Mouse (Mus musculus): ENCODE data around the gene Timm23.
"Not testable (repeated sequence)": the region's sequence is repeated elsewhere in the genome, so short reads cannot be mapped to it uniquely, and the experiment has no call there.

Timm23 gene

DNA sequence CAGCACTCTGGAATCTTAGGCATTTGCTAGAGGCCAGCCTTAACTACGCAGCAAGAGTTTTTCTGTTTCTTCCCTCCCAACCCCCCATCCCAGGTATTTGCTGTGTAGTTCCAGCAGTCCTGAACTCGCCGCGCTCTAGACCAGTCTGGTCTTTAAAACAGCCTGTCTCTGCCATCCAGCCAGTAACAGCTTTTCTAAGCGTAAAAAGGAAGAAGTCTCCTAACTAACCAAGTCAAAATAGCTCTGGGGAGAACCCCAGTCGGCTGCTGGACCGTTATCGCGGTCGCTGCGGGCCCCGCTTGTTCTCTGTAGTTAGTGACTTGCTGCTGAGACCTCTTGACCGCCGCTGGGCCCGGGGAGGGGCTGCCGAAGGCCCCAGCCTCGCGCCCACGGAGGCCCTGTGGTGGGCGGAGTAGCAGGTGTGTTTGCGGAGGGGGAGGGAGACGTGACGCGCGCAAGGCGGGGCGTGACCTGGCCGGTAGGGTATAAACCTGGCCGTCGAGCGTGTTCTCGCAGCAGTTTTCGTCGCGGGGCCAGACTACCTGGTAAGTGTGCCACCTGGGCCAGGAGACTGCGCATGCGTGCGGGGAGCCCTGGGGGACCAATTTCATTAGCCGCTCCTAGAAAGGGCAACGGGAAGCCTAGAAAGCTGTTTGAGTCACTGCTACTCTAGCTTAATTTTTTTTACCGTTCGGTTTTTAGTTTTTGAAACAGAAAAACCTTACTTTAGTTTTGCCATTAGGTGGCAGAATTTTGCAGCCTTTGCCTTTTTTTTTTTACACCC, 36.2 kb downstream of the Timm23 start:
- peak; percentile 66 for DNase-seq (ENCODE audit: extremely low read depth, low read depth)

DNA sequence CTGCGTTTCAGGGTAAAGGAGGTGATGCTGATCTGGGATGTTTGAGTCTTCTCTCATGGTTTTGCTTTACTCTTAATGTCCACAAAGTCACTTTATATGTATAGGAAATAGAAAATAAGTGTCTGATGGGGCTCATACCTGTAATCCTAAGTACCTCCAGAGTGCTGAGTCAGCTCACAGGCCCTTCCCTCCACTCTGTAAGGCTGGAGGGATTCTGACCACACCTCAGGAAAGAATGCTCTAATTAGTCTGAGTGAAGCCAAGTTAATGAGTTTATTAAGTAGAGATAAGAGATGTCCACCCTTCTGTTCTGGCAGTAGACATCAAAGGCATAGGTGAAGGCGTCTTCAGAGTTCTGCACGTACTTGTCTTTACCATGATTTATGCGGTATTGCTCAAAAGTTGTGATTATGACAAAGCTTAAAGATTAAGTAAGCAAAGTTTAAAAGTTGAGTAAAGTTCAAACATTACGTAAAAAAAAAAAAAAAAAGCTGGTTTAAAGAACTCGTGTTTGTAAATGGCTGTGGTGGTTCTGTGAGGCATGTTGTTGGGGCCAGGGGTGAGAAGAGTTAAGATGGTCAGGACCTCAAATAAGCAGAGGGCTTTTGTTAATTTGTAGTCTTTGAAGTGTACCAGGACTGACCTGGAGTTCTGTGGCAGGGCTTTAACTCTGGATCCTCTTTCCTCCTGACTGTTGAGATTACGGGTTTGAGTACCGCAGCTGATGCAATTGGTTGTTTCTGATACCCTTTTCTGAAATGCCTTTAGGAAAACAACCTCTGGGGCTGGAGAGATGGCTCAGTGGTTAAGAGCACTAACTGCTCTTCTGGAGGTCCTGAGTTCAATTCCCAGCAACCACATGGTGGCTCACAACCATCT, 37.3 kb downstream of the Timm23 start:
- DNase-seq (ENCODE audit: extremely low read depth, low read depth), result no peak

DNA sequence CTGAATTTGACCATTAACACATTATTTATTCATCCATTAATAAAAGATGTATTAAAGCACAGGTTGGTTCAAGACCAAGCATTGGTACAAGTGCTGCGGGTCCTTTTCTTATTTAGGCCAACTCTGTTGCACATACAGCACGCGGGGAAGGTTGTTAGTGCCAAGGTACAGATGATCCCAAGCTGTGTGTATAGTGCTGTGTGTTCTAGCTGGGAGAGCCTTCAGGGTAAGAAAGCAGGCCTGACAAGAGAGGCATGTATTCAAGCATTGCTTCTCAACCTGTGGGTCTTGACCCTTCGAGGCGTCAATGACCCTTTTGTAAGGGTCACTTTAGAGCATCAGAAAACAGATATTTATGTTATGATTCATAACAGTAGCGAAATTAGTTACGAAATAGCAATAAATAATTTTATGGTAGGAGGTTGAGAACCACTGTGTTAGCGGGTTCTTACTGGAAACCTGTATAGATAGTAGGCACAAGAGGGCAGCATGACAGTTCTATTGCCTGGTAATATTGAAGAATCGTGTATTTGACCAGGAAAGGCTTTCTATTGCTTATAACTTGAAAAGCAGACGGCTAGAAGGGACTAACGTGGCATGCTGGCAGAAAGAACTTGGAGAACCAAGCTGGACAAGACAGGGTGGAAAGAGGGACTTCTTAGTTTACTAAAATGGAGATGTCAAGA, 38.4 kb downstream of the Timm23 start:
- no peak for DNase-seq (ENCODE audit: extremely low read depth, low read depth)

DNA sequence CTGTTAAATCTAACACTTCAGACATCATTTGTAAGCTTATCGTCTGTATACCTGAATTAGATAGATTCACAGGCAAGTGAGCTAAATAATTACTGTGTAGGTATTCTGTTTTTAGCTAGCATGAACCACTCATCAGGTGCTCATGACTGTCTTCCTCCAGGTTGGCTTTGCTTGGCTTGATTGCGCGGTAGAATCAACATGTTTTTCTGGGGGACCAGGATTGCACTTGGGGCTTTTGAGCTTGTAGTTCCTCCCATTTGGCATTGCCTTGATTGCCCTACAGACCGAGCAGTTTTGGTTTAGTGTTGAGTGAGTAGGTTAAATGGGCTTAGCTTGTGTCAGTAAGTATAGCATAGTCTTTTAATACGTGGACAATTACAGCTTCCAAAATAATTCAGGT, 39.5 kb downstream of the Timm23 start:
- no peak for DNase-seq (ENCODE audit: extremely low read depth, low read depth)

DNA sequence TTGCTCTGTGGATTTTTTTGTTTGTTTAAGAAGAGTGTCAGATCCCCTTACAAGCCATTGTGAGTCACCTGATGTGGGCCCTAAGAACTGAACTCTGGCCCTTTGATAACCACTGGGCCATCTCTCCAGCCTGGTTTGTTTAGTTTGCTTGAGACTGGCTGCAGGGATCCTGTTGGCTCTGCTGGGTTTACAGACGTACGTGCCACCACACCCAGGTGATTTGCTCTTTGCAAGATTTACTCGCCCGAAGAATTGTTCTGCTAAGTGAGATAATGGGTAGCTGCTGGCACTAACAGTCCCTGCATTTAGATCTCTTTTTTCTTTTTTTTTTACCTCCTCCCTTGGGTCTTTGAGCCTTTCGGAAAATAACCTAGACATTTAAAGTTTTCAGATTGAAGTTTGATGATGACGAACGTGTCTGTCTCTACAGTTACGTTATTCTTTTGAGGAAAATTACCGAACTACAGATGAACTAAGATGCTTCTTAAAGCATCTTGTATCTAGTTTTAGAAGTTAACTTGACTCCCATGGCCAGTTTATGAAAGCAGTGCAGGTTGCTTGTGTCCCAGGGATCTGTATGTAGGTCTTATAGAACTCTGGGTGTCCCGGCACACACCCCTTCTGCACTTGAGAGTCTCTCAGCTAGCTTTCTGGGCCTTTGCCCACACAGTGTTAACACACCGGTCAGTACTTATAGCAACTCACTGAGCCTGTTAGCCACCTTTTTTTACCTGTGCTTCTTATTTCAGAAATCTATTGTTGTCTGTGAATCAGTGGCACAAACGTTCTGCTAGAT, 40.4 kb downstream of the Timm23 start:
- DNase-seq (ENCODE audit: extremely low read depth, low read depth), result no peak

DNA sequence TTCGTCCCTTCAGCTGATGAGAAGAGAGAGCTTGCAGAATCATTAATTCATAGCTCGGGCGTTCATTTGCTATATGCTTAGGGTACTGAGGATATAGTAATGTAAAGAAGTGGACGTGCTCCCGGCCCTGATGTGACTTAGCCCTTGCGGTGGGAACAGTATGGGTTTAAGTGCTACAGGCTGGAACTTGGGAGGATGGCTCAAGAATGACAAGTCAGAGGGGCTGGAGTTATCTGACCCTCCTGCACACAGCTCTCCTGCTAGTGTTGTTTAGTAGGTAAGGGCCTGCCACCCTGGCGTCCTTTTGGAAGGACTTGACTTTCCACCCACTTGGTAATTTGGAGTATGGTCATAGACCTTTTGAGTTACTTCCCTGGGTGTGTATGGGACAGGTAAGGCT, 41.1 kb downstream of the Timm23 start:
- no peak for DNase-seq (ENCODE audit: extremely low read depth, low read depth)

DNA sequence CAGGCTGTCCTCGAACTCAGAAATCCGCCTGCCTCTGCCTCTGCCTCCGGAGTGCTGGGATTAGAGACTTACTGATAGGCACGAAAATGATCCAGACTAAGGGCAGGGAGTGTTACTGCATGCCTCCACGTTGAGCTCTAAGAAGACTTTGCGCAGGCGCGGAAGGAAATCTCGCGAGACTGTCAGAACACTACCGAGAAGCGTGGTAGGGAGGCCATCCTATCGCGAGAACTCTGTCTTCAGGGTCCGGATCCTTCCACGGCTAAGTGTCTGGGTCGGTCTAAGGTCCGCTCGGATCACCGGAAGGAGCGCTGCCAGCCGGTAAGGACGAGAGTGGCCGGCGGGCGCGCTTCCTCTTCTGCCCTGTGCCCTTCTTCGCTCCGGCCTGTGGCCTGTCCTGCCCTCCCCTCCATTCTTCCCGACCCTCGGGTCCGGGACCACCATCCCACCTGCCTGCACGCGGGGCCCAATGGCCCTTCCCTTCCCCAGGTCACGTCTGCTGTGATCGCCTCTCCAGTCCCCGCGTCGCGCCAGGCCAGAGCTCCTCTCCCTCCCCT, 41.9 kb downstream of the Timm23 start, which contains the start of gene Ncoa4:
Gene Ncoa4, plus strand, starts transcription at position 176 of the 557 bp plus-strand sequence.
- DNase-seq (ENCODE audit: extremely low read depth, low read depth), result peak; percentile 97

DNA sequence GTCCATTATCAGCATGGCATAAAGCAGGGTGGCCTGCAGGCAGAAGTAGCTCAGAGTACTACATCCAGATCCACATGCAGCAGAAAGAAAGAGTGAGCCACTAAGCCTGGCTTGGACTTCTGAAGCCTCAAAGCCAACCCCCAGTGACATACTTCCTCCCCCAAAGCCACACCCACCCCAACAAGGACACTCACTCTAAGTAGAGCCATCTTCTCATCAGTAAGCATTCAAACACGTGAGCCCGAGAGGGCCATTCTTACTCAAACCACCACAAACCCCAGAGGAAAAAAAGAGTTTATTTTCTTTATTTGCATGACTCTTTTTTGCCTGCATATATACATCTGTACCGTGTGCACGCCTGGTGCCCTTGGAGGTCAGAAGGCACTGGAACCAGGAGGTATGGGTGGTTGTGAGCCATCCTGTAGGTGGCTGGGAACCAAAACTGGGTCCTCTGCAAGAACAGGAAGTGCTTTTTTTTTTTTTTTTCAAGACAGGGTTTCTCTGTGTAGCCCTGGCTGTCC, 42.5 kb downstream of the Timm23 start:
- peak; percentile 79 for DNase-seq (ENCODE audit: extremely low read depth, low read depth)

DNA sequence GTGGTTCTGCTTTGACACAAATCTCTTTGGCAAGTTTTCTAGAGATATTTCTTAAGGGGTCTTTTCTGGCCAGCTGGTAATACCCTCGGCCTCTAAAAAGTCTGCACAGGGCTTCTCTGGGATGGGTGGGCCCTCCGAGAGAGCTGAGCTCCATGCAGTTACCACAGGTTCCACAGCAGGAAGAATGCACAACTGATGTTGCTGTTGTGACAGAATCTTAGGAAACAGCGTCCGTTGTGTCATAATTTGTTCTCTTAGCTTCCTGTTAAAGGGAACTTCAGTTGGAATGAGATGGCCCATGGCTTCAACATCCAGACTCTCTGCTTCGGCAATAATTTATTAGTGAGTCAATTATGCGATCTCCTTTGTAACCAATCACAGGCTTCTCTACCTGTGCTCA, 46.9 kb downstream of the Timm23 start:
- no peak for DNase-seq (ENCODE audit: extremely low read depth, low read depth)

DNA sequence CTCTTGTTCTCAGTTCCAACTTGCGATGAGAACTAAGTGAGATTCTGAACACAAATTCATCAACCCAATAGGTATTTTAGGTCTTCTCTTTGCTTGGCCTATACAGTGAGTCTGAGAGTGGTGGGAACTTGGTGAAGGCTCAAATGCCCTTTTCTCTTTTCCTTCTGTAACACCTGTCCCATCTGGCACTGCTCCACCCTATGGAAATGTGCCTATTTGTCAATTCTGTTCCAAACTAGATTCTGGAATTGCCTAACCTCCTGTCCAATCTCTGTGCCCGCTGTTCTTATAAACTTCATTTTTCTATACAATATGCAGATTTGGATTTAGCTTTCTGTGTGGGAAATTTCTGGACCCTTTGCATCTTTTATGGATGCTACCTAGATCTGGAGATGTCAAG, 48.5 kb downstream of the Timm23 start:
- DNase-seq (ENCODE audit: extremely low read depth, low read depth), result no peak

DNA sequence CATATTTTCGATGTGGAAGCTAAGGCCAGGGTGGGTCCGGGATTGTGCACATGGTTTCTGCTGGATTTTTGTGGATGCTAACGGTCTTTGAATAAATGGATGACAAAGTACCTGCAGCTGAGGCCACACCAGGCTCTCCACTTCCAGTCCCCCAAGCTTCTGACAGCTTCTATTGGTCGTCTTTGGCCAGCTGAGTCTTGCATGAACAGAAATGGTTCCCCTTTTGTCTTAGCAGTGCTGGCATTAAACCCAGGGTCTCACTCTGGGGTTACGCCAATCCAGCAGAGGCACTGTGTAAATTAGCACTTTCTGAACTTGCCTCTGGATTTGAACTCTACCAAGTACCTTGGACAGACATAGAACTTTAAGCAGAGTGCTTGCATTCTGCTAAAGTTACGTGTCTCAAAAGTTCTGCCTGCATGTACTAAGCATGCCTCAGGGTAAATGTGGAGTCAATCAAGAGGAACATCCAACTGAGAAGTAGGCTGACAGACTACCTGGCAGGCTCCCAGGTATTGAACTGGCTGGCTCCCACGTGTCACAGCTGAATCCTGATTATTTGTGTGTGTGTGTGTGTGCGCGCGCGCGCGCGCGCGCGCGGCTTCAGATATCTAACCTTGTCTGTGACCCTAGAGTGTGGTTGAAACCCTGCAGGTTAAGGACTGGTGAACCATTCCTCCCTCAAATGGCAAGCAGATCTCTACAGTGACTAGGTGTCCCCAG, 49.3 kb downstream of the Timm23 start:
- no peak for DNase-seq (ENCODE audit: extremely low read depth, low read depth)

DNA sequence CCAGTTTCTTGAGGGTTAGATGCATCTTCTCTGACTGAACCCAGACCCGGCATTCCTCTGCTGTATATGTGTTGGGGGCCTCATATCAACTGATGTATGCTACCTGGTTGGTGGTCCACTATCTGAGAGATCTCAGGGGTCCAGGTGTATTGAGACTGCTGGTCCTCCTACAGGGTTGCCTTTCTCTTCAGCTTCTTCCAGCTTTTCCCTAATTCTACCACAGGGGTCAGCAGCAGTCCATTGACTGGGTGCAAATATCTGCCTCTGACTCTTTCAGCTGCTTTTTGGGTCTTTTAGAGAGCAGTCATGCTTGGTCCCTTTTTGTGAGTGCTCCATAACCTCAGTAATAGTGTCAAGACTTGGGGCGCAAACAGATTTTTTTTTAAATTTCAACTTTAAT, 50.8 kb downstream of the Timm23 start:
- DNase-seq (ENCODE audit: extremely low read depth, low read depth), result no peak

DNA sequence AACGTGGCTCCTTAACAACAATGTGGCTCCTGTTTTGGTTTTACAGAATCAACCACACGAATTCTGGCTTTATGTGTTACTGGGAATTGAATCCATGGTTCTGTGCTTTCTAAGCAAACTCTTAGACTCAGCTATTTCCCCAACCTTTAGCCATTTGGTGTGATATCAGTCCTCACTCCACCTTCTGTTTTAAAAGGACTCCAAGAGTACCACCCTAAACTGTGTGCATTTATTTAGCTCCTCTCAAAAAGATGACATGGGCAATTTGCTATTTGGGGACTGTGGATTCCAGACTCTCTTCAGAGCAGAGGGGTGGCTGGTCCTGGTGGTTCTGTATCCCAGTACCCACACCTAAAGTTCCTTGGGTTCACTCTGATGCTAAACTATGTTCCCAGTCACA, 55.1 kb downstream of the Timm23 start:
- no peak for DNase-seq (ENCODE audit: extremely low read depth, low read depth)

DNA sequence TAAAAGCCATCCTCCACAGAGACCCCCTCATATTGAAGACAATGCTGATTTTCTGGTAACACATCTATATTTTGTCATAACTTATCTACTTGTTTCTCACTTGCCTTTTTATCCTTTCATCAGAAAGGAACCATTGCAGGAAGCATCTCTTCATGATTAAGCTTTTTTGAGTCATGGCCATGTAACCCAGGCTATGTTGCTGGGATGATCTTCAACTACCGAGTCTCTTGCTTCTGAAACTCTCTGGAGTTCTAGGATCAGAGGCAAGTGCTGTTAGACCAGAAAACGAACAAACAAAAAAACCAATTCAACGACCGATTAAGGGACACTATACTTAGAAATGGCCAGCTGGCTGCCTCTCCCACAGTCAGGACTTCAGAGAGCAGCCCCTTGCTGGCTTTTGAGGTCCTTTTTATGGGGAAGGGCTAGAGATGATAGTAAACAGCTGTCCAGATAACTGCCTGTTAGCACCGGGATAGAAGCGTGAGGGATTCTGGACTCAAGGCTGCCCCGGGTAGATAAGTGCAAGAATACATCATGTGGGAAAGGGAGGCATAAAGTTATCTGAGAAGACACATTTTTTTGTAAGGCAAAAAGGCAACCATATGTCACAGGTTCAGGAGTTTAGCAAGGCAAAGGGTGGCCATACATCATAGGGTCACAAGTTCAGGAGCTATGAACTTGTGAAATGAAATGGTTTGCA, 55.7 kb downstream of the Timm23 start:
- peak; percentile 90 for DNase-seq (ENCODE audit: extremely low read depth, low read depth)

DNA sequence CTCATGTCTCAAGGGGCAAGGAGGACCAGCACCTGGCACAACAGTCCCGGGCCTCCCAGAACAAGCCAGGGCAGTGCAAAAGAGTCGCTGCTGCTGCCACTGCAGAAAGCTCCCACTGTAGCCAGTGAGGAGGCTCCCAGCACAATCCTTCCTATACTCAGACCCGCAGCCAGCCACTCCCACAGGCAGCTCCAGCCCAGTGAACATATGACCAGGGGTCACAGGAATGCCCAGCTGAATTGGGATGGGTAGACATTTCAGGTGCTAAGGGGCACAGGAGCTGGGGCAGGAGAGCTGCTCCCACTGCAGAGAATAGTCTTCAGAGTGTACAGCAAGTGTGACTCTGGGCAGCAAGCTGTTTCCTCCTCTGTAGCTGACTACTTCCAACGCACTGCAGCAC, 56.3 kb downstream of the Timm23 start:
- no peak for DNase-seq (ENCODE audit: extremely low read depth, low read depth)

DNA sequence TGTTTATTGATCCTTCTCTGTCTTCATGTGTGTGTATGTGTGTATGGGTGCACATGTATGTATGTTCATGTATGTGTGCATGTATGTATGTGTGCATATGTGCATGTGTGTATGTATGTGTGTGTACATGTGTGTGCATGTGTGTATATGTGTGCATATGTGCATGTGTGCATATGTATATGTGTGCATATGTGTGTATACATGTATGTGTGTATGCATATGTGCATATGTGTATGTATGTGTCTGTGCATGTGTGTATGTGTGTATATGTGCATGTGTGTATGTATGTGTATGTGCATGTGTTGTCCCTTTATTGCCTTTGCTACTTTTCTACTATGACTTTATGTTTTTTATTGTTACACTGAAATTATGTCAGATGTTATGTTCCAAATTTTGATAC, 57.0 kb downstream of the Timm23 start:
- DNase-seq (ENCODE audit: extremely low read depth, low read depth), result no peak

DNA sequence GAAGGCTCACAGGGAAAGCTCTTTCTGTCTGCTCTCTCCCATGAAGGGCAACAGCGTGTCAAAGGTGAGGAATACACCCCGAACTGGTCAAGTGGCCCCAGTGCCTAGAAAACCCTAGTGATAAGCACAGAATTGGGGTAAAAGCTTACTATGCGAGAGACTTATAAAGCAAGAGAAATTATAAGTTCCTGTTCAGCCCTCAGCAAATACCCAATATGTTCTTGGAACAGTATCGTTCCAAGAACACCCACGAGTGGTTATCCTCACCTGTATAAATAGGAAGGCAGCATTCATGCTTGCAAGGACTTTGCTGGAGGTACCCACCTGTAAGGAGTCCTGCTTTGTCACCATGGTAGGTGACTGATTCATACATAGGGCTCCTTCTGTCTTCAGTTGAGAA, 60.0 kb downstream of the Timm23 start, which contains the start of gene Msmb:
Gene Msmb, plus strand, starts transcription at position 301 of the 400 bp plus-strand sequence.
- no peak for DNase-seq (ENCODE audit: extremely low read depth, low read depth)

DNA sequence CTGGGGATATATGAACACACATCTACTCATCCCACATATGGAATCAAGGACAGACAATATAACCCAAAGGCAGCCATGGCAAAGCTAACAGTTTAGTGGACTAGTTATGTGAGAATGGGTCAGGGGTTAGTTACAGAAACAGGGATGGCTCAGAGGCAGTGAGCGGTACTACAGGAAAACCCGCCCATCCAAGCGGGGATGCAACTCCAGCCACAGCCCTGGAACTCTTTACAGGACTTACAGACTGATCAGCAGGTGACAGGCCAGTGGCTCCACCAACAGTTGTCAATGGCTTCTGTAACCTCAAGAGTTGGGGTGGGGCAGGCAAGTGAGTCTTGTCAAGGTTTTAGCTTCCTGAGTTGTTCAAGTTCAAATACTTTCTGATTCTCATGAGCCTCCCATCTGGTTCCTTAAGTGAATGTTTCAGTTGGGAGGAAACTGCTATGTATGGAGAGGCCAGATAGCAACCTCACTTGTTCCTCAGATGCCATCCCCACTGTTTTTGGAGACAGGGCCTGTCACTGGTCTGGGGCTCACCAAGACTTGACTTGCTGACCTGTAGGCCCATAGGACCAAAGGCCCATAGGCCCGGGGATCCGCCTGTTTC, 61.2 kb downstream of the Timm23 start:
- DNase-seq (ENCODE audit: extremely low read depth, low read depth), result peak; percentile 54

DNA sequence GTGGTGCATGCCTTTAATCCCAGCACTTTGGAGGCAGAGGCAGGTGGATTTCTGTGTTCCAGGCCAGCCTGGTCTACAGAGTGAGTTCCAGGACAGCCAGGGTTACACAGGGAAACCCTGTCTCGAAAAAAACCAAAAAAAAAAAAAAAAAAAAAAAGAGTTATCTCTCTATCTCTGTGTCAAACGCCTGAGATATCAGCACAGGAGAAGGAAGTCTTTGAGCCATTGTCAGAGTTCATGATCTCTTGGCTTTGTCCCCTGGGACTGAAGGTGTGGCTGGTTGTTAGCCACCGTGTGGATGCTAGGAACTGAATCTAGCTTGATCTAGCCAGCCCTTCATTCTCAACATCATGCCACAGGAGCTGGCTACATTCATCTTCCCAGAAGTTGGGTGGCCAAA, 65.2 kb downstream of the Timm23 start:
- not testable (repeated sequence) for DNase-seq (ENCODE audit: extremely low read depth, low read depth)
